ENCODE assay signal across 21 mouse cellular contexts in genomic region chr3:87899776-87900175, GRCm38 (mm10).
"Had no signal": no experiment of that assay in that cellular context is flagged by ENCODE, and none has a peak within 500 bp of the region (broad histone marks: within the 10 kb centered on the region; RNA-seq: fewer than 3 reads in every experiment).

No protein-coding gene starts in this region.

- H3K36me3 ChIP-seq: limb, embryonic 10.5 days; limb, embryonic 13.5 days; midbrain, embryonic 10.5 days; neural tube, embryonic 12.5 days; neural tube, embryonic 15.5 days; stomach, embryonic 15.5 days had no signal

- H3K9ac ChIP-seq: limb, embryonic 13.5 days; lung, embryonic 14.5 days; neural tube, embryonic 12.5 days; neural tube, embryonic 15.5 days; stomach, embryonic 15.5 days had no signal

- H3K27me3 ChIP-seq: limb, embryonic 13.5 days; megakaryocyte, embryonic 14.5 days; neural tube, embryonic 12.5 days; neural tube, embryonic 15.5 days; stomach, embryonic 15.5 days had no signal

- DNase-seq: kidney, adult 18-20 months; kidney, postnatal 25 days; layer of hippocampus, adult 9-11 months; lung, embryonic 14.5 days; midbrain, embryonic 14.5 days; right cerebral cortex, adult 18-20 months; right cerebral cortex, postnatal 25 days; spleen, adult 18-20 months; thymus, postnatal 25 days had no signal

- ATAC-seq: inflammation-experienced regulatory T-cells, adult 6 months; intestine, embryonic 16.5 days; lung, postnatal 0 days had no signal

- H3K27ac ChIP-seq: kidney, postnatal 0 days; layer of hippocampus, adult 2 months; limb, embryonic 10.5 days; limb, embryonic 13.5 days; midbrain, embryonic 10.5 days; neural tube, embryonic 12.5 days; neural tube, embryonic 15.5 days; stomach, embryonic 15.5 days had no signal

- H3K4me2 ChIP-seq: limb, embryonic 13.5 days; lung, embryonic 14.5 days; neural tube, embryonic 12.5 days; neural tube, embryonic 15.5 days; stomach, embryonic 15.5 days had no signal

- H3K4me3 ChIP-seq: layer of hippocampus, adult 2 months; limb, embryonic 10.5 days; limb, embryonic 13.5 days; midbrain, embryonic 10.5 days; neural tube, embryonic 12.5 days; neural tube, embryonic 15.5 days; stomach, embryonic 15.5 days had no signal

- H3K9me3 ChIP-seq: limb, embryonic 10.5 days; limb, embryonic 13.5 days; megakaryocyte, embryonic 14.5 days; midbrain, embryonic 10.5 days; neural tube, embryonic 12.5 days; neural tube, embryonic 15.5 days; stomach, embryonic 15.5 days had no signal

- H3K4me1 ChIP-seq: limb, embryonic 13.5 days; neural tube, embryonic 12.5 days; neural tube, embryonic 15.5 days; stomach, embryonic 15.5 days had no signal
